Mouse (Mus musculus) brain, embryonic 14.5 days (tissue): ENCODE results near the gene Spty2d1.

ENCODE experiments used
- CTCF ChIP-seq: fragments of 200-500 bp; IDR thresholded peaks from 2 replicates; pipeline ENCODE4 v1.5.1; 2012; ENCODE audit warnings: inconsistent platforms, mild to moderate bottlenecking, moderate library complexity, borderline replicate concordance; ENCODE audit not compliant: insufficient read depth, insufficient read length; ENCODE audit errors: extremely low read depth
- POLR2A ChIP-seq: fragments of 200-500 bp; IDR thresholded peaks from 2 replicates; pipeline ENCODE4 v1.6.1; 2012; ENCODE audit warnings: mild to moderate bottlenecking, inconsistent platforms, borderline replicate concordance; ENCODE audit not compliant: poor library complexity, insufficient read depth, insufficient read length, severe bottlenecking; ENCODE audit errors: extremely low read depth

GRCm38 (mm10) chr7:47035426-47035825 lies 27.2 kb upstream of the Spty2d1 start:
- TF ChIP-seq POLR2A, result no peak
- TF ChIP-seq CTCF, result no peak
